Mouse (Mus musculus) heart, postnatal 4 days (tissue): ENCODE results near the gene Scg5. TPM values are rescaled to one million over a fixed set of nuclear protein-coding genes. Genes with fewer than 3 reads are reported as not detected.

Experiments
- DNase-seq: peaks from one replicate; pipeline ENCODE4 v3.0.0; 2021
- total RNA-seq, 2 experiments: library from RNA; stranded (reverse); gene quantifications; 2 replicates each; pipeline ENCODE4 v1.2.3; 2021

Scg5 gene
- under 1 TPM; 0.45 TPM for total RNA-seq

GRCm38 (mm10) chr2:113828943-113829882, at the start of gene Scg5:
Gene Scg5, minus strand, starts transcription at chr2:113829121.
- peak; percentile 63 for DNase-seq

- no peak for DNase-seq
Measured at GRCm38 (mm10) chr2:113870115-113870514, 41.2 kb upstream of the Scg5 start.

GRCm38 (mm10) chr2:113868404-113868803, 39.5 kb upstream of the Scg5 start:
- no peak for DNase-seq

- no peak for DNase-seq
Measured at GRCm38 (mm10) chr2:113866155-113866554, 37.2 kb upstream of the Scg5 start.

GRCm38 (mm10) chr2:113849141-113849540, 20.2 kb upstream of the Scg5 start:
- DNase-seq = no peak

GRCm38 (mm10) chr2:113848245-113849121, 19.6 kb upstream of the Scg5 start, which contains the start of gene Arhgap11a:
Gene Arhgap11a, minus strand, starts transcription at chr2:113848661.
- peak; percentile 92 for DNase-seq

- DNase-seq = no peak
Measured at GRCm38 (mm10) chr2:113847678-113848244, 18.8 kb upstream of the Scg5 start.

- no peak for DNase-seq
Measured at GRCm38 (mm10) chr2:113845081-113845480, 16.2 kb upstream of the Scg5 start.

GRCm38 (mm10) chr2:113841656-113842437, 12.9 kb upstream of the Scg5 start:
- no peak for DNase-seq

GRCm38 (mm10) chr2:113839488-113839887, 10.6 kb upstream of the Scg5 start:
- no peak for DNase-seq

- DNase-seq = no peak
Measured at GRCm38 (mm10) chr2:113835219-113835618, 6.3 kb upstream of the Scg5 start.

- no peak for DNase-seq
Measured at GRCm38 (mm10) chr2:113828086-113828942, 607 bp downstream of the Scg5 start.

GRCm38 (mm10) chr2:113823909-113824308, 5.0 kb downstream of the Scg5 start:
- peak; percentile 25 for DNase-seq

- DNase-seq = no peak
Measured at GRCm38 (mm10) chr2:113822367-113822766, 6.6 kb downstream of the Scg5 start.

- no peak for DNase-seq
Measured at GRCm38 (mm10) chr2:113821176-113821734, 7.7 kb downstream of the Scg5 start.

- no peak for DNase-seq
Measured at GRCm38 (mm10) chr2:113820117-113820516, 8.8 kb downstream of the Scg5 start.

- no peak for DNase-seq
Measured at GRCm38 (mm10) chr2:113817681-113818606, 11.0 kb downstream of the Scg5 start.

- peak; percentile 79 for DNase-seq
Measured at GRCm38 (mm10) chr2:113807640-113808039, 21.3 kb downstream of the Scg5 start.

- no peak for DNase-seq
Measured at GRCm38 (mm10) chr2:113806851-113807577, 21.9 kb downstream of the Scg5 start.
